Mouse (Mus musculus) neural tube, embryonic 11.5 days (tissue): ENCODE data around the gene Cope. TPM values are rescaled to one million over a fixed set of nuclear protein-coding genes. Genes with fewer than 3 reads are reported as not detected.
A peak's percentile ranks its signal among the peaks of the same experiment; 100 is the strongest.

Source experiments
- ATAC-seq: fragments of 200-750 bp; cut with Nextera tagmentation; 2 replicates; pipeline ENCODE4 v1.8.0; 2017; ENCODE audit warnings: moderate number of reproducible peaks, mild to moderate bottlenecking, moderate TSS enrichment, moderate library complexity; ENCODE audit not compliant: insufficient read depth, low FRiP score, low TSS enrichment
- DNase-seq: peaks from one replicate; pipeline ENCODE4 v3.0.0-alpha.2; 2015; ENCODE audit warnings: low spot score
- H3K27ac ChIP-seq: fragments of 300-500 bp; sonication (generic); 2 replicates; pipeline ENCODE4 v1.5.1; 2014; ENCODE audit warnings: low read depth, mild to moderate bottlenecking, low read length
- H3K27me3 ChIP-seq: fragments of 300-500 bp; sonication (generic); 2 replicates; pipeline ENCODE4 v1.6.1; 2014; ENCODE audit warnings: mild to moderate bottlenecking, low read length, mixed read lengths; ENCODE audit not compliant: control insufficient read depth, insufficient read depth
- H3K36me3 ChIP-seq: fragments of 300-500 bp; sonication (generic); 2 replicates; pipeline ENCODE4 v1.6.1; 2014; ENCODE audit warnings: mild to moderate bottlenecking, low read length, moderate library complexity, mixed read lengths; ENCODE audit not compliant: control insufficient read depth, insufficient read depth
- H3K4me1 ChIP-seq: fragments of 300-500 bp; sonication (generic); 2 replicates; pipeline ENCODE4 v1.6.1; 2014; ENCODE audit warnings: low read length, mixed read lengths; ENCODE audit not compliant: control insufficient read depth, insufficient read depth
- H3K4me2 ChIP-seq: fragments of 300-500 bp; sonication (generic); 2 replicates; pipeline ENCODE4 v1.6.1; 2014; ENCODE audit warnings: low read depth, mild to moderate bottlenecking, moderate library complexity
- H3K4me3 ChIP-seq: fragments of 300-500 bp; sonication (generic); 2 replicates; pipeline ENCODE4 v1.5.1; 2014; ENCODE audit warnings: low read depth, low read length
- H3K9ac ChIP-seq: fragments of 300-500 bp; sonication (generic); 2 replicates; pipeline ENCODE4 v1.6.1; 2014; ENCODE audit warnings: mild to moderate bottlenecking, low read length
- H3K9me3 ChIP-seq: fragments of 300-500 bp; sonication (generic); 2 replicates; pipeline ENCODE4 v1.6.1; 2016; ENCODE audit warnings: low read length; ENCODE audit not compliant: control insufficient read depth
- WGBS: fragments of 180-500 bp; shearing (Covaris S2); extraction: QIAGEN DNeasy Blood & Tissue Kit; methylation state at CpG from one replicate; pipeline ENCODE4 v1.1.7; 2014; 5-methylcytosine and 5-hydroxymethylcytosine counted together
- polyA plus RNA-seq: library from polyadenylated mRNA; unstranded; fragments of >200 nt; fragmentation: Nextera tagmentation; extraction: Ambion mirVana; gene quantifications from 2 replicates; pipeline ENCODE4 v1.2.1, GENCODE M21; 2014

Gene Cope
- polyA plus RNA-seq, 1 experiment from 2014 or later, result 272 TPM

DNA sequence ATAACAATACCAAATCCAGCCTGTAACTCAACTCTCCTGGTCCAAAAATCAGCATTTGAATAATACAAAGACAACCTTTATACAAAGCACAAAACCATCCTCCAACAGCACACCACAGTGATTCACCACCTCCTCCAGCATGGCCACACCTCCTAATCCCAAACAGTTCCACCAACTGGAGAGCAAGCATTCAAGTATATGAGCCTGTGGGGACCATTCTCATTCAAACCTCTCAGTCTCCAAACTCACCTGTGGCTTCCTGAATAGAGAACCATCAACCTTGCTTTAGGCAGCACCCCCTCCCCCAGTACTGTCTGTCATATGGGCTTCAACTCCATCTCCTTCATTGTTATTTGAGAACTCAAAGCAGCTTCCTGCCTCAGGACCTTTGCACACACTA is 28.0 kb upstream of the Cope start:
- no peaks in the 10 kb centered on the region for H3K36me3 ChIP-seq
- H3K27me3 ChIP-seq, result no peaks in the 10 kb centered on the region
- H3K4me2 ChIP-seq, result no peak overlapping the region
- DNase-seq, result no peak
- H3K9ac ChIP-seq, result no peak overlapping the region
- no peaks in the 10 kb centered on the region for H3K9me3 ChIP-seq
- no peak overlapping the region for H3K27ac ChIP-seq
- ATAC-seq, result no peak
- H3K4me1 ChIP-seq, result no peaks in the 10 kb centered on the region
- no peak overlapping the region for H3K4me3 ChIP-seq

DNA sequence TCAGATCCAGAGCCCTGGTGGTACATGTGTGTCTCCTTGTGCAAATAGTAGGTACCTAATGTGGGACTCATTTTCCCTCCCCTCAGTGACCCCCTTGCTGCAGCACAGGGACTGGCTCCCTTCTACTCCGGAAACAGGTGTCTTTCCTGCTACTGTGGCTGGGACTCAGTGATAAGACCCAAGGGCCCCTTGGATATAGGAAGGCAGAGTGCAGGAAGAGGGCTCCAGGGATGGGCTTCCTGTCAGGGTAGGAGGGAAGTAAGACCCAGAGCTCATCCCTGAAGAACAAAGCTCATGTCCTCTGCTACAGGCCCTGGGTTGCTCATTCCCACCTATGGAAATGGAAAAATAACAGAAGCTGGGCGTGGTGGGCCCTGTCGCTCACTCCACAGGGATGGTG is 25.8 kb upstream of the Cope start:
- ATAC-seq (no peak), DNase-seq (no peak)
- Histone ChIP-seq H3K4me2 (no peak overlapping the region), H3K4me3 (no peak overlapping the region), H3K27ac (no peak overlapping the region), H3K4me1 (no peaks in the 10 kb centered on the region), H3K36me3 (no peaks in the 10 kb centered on the region), H3K9me3 (no peaks in the 10 kb centered on the region), H3K9ac (no peak overlapping the region), H3K27me3 (no peaks in the 10 kb centered on the region)
- WGBS, result 81% methylated on average over 3 of the region's 3 CpGs

DNA sequence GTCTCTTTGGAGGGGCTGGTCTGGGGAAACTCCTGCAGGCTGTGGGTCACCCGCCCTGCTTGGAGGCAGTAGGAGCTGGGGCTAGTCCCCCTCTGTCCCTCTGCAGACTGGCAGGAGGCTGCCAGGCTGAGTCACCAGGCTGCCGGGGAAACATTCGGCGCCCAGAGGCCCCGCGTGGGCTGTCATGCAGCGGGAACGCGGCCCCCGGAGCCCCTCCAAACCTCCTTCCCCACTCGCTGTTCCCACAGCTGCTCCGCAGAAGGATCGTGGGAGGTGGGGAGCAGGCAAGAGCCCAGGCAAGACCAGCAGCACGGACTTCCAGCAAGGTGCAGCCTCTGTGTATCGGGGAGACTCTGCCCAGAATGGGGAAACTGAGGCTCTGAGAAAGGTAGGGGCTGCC is 24.1 kb upstream of the Cope start:
- Histone ChIP-seq H3K27ac (no peak overlapping the region), H3K4me2 (no peak overlapping the region), H3K9me3 (no peaks in the 10 kb centered on the region), H3K4me1 (no peaks in the 10 kb centered on the region), H3K9ac (no peak overlapping the region), H3K36me3 (no peaks in the 10 kb centered on the region), H3K4me3 (no peak overlapping the region), H3K27me3 (no peaks in the 10 kb centered on the region)
- ATAC-seq (no peak), DNase-seq (no peak)
- WGBS, result 77% methylated on average over 15 of the region's 15 CpGs

DNA sequence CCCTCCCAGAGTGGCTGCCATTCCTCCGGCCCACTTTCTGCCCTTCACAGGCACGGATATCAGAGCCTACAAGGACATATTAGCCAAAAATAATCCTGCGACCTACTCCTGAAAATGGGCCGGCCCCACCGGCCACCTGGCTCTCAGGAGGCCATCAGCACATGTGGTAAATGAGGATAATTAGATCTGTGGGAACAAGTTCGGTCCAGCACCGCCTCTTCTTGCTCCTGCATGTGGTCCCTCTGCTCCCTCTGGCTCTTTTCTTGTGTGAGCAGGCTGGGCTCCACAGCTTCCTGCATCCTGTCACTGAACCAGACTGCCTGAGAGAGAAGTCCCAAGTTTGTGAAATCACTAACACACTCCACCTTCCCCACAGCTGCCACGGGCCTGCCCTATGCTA is 23.1 kb upstream of the Cope start:
- ATAC-seq (no peak), DNase-seq (no peak)
- Histone ChIP-seq H3K36me3 (no peaks in the 10 kb centered on the region), H3K9ac (no peak overlapping the region), H3K27ac (no peak overlapping the region), H3K4me2 (no peak overlapping the region), H3K9me3 (no peaks in the 10 kb centered on the region), H3K4me3 (no peak overlapping the region), H3K27me3 (no peaks in the 10 kb centered on the region), H3K4me1 (no peaks in the 10 kb centered on the region)
- WGBS, result 63% methylated on average over 8 of the region's 8 CpGs

DNA sequence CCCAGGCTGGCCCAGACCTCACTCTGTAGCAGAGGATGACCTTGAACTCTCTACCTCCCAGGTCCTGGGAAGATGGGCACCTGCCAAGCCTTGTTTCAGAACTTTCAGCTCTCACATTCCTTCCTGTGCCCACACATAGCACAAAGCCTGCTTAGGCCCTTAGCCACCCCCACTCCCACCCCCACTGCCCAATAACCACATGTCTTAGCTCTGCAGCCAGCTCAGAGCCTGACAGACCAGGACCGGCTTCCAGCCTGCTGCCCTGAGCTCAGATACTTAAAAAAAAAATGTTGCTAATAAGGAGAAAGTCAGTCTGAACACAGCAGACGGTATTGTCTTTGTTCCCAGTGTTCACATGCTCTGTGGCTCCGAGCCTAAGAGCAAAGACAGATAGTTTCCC is 21.3 kb upstream of the Cope start:
- 58% methylated on average over 3 of the region's 3 CpGs for WGBS
- Histone ChIP-seq H3K27ac (no peak overlapping the region), H3K36me3 (peaks cover 12% of the 10 kb centered on the region), H3K4me2 (no peak overlapping the region), H3K9ac (no peak overlapping the region), H3K9me3 (no peaks in the 10 kb centered on the region), H3K4me3 (no peak overlapping the region), H3K27me3 (no peaks in the 10 kb centered on the region), H3K4me1 (0 out of 2 replicates have a peak, but pooled peaks cover 4% of the 10 kb centered on the region)
- no peak for DNase-seq
- ATAC-seq, result no peak

DNA sequence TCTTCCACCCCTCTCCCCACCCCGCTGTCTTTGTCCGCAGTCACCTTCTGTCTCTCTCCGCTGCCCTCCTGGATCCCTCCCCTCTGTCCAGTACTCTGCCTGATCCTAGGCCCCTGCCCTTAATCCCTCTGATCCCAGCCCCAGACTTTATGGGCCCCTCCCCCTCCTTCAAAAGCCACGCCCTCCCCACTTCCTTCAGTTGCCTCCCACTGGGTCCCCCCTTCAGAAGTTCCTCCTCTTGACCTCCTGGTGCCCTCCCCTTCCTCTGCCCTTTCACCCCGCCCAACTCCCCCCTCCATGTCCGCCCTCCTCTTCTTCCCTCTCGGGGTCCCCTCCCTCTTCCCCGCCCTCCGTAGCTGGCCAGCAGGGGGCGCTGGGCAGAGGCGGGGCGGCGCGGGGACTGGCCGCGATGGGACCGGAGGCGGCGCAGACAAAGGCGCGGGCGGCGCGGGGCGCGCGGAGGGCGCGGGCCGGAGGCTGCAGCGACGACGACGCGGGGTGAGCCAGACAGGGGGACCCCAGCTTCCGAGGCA is 19.6 kb upstream of the Cope start, which contains the start of gene Homer3:
Homer3 (plus strand) TSS at position 225 of the 533 bp plus-strand sequence.
- WGBS, result 1% methylated on average over 32 of the region's 36 CpGs
- H3K27ac ChIP-seq, result peak within 1 kb of the TSS; percentile 70
- ATAC-seq, result peak; percentile 86

DNA sequence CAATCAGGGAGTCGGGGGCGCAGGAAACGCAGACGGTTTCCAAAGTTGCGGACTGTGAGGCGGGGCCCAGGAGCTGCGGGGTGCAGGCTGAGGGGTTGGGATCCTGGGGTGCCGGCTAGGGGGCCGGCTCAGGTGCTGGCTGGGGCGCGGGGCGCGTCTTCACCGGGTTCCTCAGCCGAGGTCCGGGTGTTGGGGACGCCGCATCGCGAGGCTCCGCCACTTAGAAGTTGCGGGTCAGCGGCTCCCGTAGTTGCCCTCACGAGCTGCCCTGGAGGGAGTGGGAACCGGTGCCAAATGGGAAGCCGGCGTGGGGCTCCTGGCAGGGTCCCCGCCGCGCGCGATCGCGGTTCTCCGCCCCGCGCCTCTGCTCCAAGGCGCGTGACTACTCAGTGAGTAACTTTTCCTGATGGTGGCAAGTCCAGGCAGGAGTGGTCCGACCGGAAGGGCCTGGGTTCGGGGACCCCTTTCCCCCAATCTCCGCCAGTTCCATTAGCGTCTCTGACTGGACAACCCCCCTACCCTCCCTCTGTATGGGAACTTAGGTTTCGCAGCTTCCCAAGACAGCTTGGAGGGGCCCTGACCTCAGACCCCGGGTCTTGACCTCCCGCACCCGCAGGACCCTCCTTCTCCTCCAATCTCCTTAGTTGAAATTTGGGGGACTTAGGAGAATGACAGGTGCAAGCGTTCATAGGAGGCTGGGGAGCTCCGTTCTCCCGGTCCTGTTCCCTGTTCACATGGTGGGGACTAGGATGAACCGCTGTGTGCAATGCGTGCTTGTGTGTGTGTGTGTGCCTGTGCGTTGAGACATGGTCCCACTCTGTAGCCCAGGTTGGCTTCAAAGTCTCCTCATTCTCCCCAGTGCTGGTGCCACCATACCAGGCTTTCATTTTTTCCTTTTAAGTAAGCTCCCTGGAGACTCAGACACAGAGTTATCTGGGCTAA is 18.9 kb upstream of the Cope start:
- Histone ChIP-seq H3K36me3 (peaks cover 27% of the 10 kb centered on the region), H3K4me1 (0 out of 2 replicates have a peak, but pooled peaks cover 4% of the 10 kb centered on the region), H3K27ac (peak overlapping the region; percentile 70), H3K4me3 (peak overlapping the region; percentile 93), H3K9ac (peak overlapping the region; percentile 98), H3K9me3 (no peaks in the 10 kb centered on the region; the same call in 1 of the 2 replicates), H3K27me3 (no peaks in the 10 kb centered on the region), H3K4me2 (peak overlapping the region; percentile 75)
- under 1% methylated on average over 54 of the region's 55 CpGs for WGBS
- peak; percentile 46 for DNase-seq
- ATAC-seq, result peak; percentile 62

More for the DNA sequence above, 19.6 kb upstream of the Cope start, which contains the start of gene Homer3:
- H3K27me3 ChIP-seq, result no peaks in the 10 kb centered on the region
- peak; percentile 93 for DNase-seq
- peak within 1 kb of the TSS; percentile 75 for H3K4me2 ChIP-seq
- no peaks in the 10 kb centered on the region; the same call in 1 of the 2 replicates for H3K9me3 ChIP-seq
- H3K9ac ChIP-seq, result peak within 1 kb of the TSS; percentile 98
- H3K4me1 ChIP-seq, result 0 out of 2 replicates have a peak, but pooled peaks cover 4% of the 10 kb centered on the region
- H3K36me3 ChIP-seq, result peaks cover 27% of the 10 kb centered on the region
- H3K4me3 ChIP-seq, result peak within 1 kb of the TSS; percentile 93

DNA sequence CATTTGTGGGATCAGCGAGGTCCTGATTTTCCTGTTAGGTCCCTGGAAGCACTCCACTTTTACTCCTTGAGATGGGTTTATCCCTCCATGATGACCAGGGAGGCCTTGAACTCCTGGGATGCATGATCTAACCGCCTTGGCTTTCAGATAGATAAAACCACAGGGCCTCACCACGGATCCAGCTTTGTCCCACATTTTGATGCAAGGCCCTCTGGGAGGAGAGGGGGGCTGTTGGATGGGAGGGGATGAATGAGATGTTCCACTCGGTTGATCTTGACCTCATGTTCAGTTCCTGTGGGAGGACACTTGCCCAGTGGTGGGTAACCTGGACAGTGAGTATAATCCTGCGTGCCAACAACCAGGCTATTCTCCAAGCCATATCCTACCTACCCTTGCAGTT is 17.9 kb upstream of the Cope start:
- WGBS, result 81% methylated on average over 5 of the region's 5 CpGs
- Histone ChIP-seq H3K27me3 (no peaks in the 10 kb centered on the region), H3K4me1 (0 out of 2 replicates have a peak, but pooled peaks cover 4% of the 10 kb centered on the region), H3K9ac (no peak overlapping the region), H3K4me2 (peak overlapping the region; percentile 75), H3K36me3 (peaks cover 28% of the 10 kb centered on the region), H3K4me3 (peak overlapping the region; percentile 93), H3K9me3 (no peaks in the 10 kb centered on the region; the same call in 1 of the 2 replicates), H3K27ac (no peak overlapping the region)
- ATAC-seq (no peak), DNase-seq (no peak)
